Mouse (Mus musculus) ES-Bruce4 (cell line): ENCODE results near the gene Esrrg. TPM values are rescaled to one million over a fixed set of nuclear protein-coding genes. Genes with fewer than 3 reads are reported as not detected.

Experiments used
- H3K27ac ChIP-seq: 2 replicates; pipeline ENCODE4 v1.5.1; 2012; ENCODE audit warnings: low read length, inconsistent platforms; ENCODE audit not compliant: insufficient read depth
- H3K27me3 ChIP-seq: 2 replicates; pipeline ENCODE4 v1.6.1; 2012; ENCODE audit warnings: mild to moderate bottlenecking, low read length, inconsistent platforms; ENCODE audit not compliant: control insufficient read depth, poor library complexity, insufficient read depth, severe bottlenecking
- H3K36me3 ChIP-seq: 2 replicates; pipeline ENCODE4 v1.6.1; 2012; ENCODE audit warnings: inconsistent platforms, mild to moderate bottlenecking, low read length, moderate library complexity; ENCODE audit not compliant: control insufficient read depth, poor library complexity, insufficient read depth, severe bottlenecking
- H3K4me1 ChIP-seq: one replicate; pipeline ENCODE4 v1.8.1; 2011; ENCODE audit warnings: low read length; ENCODE audit not compliant: control insufficient read depth, insufficient read depth
- H3K4me3 ChIP-seq: 2 replicates; pipeline ENCODE4 v1.5.1; 2011; ENCODE audit warnings: low read depth, mild to moderate bottlenecking, low read length
- H3K9ac ChIP-seq: 2 replicates; pipeline ENCODE4 v1.6.1; 2012; ENCODE audit warnings: low read depth, mild to moderate bottlenecking, inconsistent platforms; ENCODE audit not compliant: poor library complexity, severe bottlenecking
- H3K9me3 ChIP-seq: replicated peaks from 2 replicates; pipeline ENCODE4 v1.6.1; 2012; ENCODE audit warnings: mild to moderate bottlenecking, low read length, inconsistent platforms; ENCODE audit not compliant: control insufficient read depth, poor library complexity, insufficient read depth, severe bottlenecking
- CTCF ChIP-seq: IDR thresholded peaks from one replicate; pipeline ENCODE4 v1.8.1; 2011; ENCODE audit warnings: low read depth, low read length
- EP300 ChIP-seq: IDR thresholded peaks from 2 replicates; pipeline ENCODE4 v1.6.1; 2011; ENCODE audit warnings: low read depth, low read length; ENCODE audit not compliant: insufficient read depth
- POLR2A ChIP-seq: IDR thresholded peaks from one replicate; pipeline ENCODE4 v1.8.1; 2011; ENCODE audit warnings: low read length; ENCODE audit not compliant: insufficient read depth
- polyA plus RNA-seq: library from polyadenylated mRNA; stranded (reverse); fragments of >200 nt; gene quantifications from 2 replicates; pipeline ENCODE4 v1.2.4, GENCODE M21; 2011; ENCODE audit warnings: low read depth; ENCODE audit not compliant: missing spikeins, insufficient read depth, insufficient read length

The Esrrg gene
- polyA plus RNA-seq, 1 experiment, result not detected

DNA sequence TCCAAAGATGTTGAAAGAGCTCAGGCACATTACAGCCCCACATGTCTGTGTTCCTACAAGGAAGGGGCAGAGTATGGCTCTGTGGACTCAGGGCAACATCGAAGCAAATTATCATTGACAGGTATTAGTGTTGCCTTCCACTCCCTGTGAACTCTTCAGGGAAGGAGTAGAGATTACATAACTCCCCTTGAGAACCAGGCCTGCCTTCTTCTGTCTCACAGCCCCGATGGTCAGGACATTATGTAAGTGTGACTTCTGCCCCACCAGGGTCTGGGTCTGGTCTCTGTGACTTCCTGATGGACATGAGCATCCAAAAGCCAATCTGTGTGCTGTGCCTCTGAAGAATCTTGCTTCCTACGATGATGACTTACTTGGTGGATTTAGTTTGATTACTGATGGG, 438.6 kb downstream of the Esrrg start:
- H3K27me3 ChIP-seq, result no peaks in the 10 kb centered on the region
- no peaks in the 10 kb centered on the region for H3K9me3 ChIP-seq
- no peak overlapping the region for H3K4me3 ChIP-seq
- no peak overlapping the region for H3K27ac ChIP-seq
- H3K36me3 ChIP-seq, result no peaks in the 10 kb centered on the region
- H3K9ac ChIP-seq, result no peak overlapping the region
- TF ChIP-seq POLR2A (no peak), EP300 (no peak), CTCF (no peak)
- H3K4me1 ChIP-seq, result no peaks in the 10 kb centered on the region

- Histone ChIP-seq H3K4me3 (no peak overlapping the region), H3K4me1 (no peaks in the 10 kb centered on the region), H3K9me3 (no peaks in the 10 kb centered on the region), H3K36me3 (no peaks in the 10 kb centered on the region), H3K9ac (no peak overlapping the region), H3K27me3 (no peaks in the 10 kb centered on the region), H3K27ac (no peak overlapping the region)
- TF ChIP-seq CTCF, result no peak
- TF ChIP-seq EP300, result no peak
- no peak for TF ChIP-seq POLR2A
Observed at GRCm38 (mm10) chr1:188055888-188056287, 447.3 kb downstream of the Esrrg start.

DNA sequence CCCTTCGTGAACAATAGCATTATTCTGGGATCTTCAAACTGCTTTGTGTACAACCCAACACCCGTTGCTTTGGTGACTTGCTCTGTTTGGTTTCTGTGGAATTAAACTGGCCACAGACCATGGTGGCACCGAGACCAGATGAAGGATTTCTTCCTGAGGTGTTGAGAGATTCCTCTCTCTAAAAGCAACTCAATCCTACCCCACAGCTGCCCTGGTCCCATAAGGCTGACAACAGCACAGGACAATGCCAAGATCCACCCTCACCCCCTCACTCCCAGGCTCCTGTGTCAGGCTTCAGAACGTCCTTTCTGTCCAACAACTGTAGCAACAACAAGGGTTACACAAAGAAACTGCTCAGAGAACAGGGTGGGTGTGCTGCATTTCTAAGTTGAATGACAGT, 449.3 kb downstream of the Esrrg start:
- no peak for TF ChIP-seq EP300
- no peak for TF ChIP-seq POLR2A
- no peak for TF ChIP-seq CTCF

DNA sequence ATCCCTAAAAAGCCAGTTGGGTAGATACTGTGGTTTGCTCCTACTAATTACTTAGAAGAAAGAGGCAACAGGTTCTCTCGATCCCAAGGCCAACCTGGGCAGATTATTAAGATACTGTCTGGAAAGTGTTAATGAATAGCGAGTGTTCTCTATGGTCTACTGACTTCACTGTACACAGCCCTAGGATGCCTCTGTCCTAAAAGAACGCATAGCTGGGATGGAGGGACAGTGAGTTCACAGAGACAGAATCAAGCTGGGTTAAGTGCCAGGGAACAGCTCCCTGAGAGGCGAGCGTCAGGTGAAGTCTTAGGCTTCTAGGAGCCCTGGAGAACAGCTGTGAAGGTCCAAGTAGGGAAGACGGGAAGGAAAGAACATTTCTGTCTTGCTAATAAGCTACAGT, 450.4 kb downstream of the Esrrg start:
- no peak overlapping the region for H3K9ac ChIP-seq
- H3K4me1 ChIP-seq, result no peaks in the 10 kb centered on the region
- no peaks in the 10 kb centered on the region for H3K9me3 ChIP-seq
- no peak overlapping the region for H3K27ac ChIP-seq
- no peaks in the 10 kb centered on the region for H3K27me3 ChIP-seq
- TF ChIP-seq CTCF, result no peak
- no peaks in the 10 kb centered on the region for H3K36me3 ChIP-seq
- H3K4me3 ChIP-seq, result no peak overlapping the region

More for the DNA sequence above, 449.3 kb downstream of the Esrrg start:
- Histone ChIP-seq H3K36me3 (no peaks in the 10 kb centered on the region), H3K4me1 (no peaks in the 10 kb centered on the region), H3K9ac (no peak overlapping the region), H3K27me3 (no peaks in the 10 kb centered on the region), H3K27ac (no peak overlapping the region), H3K9me3 (no peaks in the 10 kb centered on the region), H3K4me3 (no peak overlapping the region)

DNA sequence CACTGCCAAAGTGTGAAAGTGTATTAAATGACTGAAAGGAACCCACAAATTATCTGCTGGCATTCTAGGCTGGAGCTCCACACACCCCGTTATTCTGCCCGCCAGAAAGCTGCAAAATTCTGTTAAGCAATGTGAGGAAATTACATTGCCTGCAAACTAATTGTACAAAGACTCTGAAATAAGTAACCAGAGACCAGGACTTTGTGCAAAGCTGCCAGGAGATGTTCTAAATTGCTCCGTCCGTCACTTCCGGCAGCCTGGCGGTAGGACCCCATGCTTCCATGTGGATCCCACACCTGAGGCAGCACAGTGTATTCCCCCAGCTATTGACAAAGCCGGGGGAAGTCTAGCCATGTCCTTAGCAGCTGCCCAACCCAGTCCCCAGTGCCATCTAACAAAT, 451.9 kb downstream of the Esrrg start:
- Histone ChIP-seq H3K9me3 (no peaks in the 10 kb centered on the region), H3K36me3 (no peaks in the 10 kb centered on the region), H3K4me1 (no peaks in the 10 kb centered on the region), H3K4me3 (no peak overlapping the region), H3K9ac (no peak overlapping the region), H3K27ac (no peak overlapping the region), H3K27me3 (no peaks in the 10 kb centered on the region)
- TF ChIP-seq POLR2A, result no peak
- TF ChIP-seq EP300, result no peak
- TF ChIP-seq CTCF, result no peak

DNA sequence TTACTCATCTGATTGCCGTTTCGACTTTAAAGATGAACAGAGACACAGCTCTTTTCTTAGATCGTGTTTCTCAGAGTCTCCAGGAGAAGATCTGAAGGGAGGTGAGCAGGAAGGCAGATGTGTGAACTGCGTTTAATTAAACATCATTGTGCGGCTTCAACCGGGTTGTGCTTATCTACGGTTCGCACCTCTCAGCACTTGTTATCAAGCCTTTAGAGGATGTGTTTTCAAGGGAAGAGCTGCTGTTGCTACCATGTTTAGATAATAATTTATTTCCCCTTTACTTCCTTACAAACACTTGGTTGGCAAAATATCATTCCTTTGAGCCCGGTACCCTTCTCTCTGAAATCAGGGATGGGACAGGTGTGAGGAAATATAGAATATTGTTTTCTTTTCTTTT, 460.2 kb downstream of the Esrrg start:
- Histone ChIP-seq H3K4me3 (no peak overlapping the region), H3K27me3 (no peaks in the 10 kb centered on the region), H3K36me3 (no peaks in the 10 kb centered on the region), H3K9ac (no peak overlapping the region), H3K27ac (no peak overlapping the region), H3K9me3 (no peaks in the 10 kb centered on the region), H3K4me1 (no peaks in the 10 kb centered on the region)
- no peak for TF ChIP-seq EP300
- TF ChIP-seq CTCF, result no peak
- no peak for TF ChIP-seq POLR2A

- H3K4me1 ChIP-seq, result no peaks in the 10 kb centered on the region
- H3K9me3 ChIP-seq, result no peaks in the 10 kb centered on the region
- no peak overlapping the region for H3K27ac ChIP-seq
- H3K27me3 ChIP-seq, result no peaks in the 10 kb centered on the region
- H3K36me3 ChIP-seq, result no peaks in the 10 kb centered on the region
- H3K9ac ChIP-seq, result no peak overlapping the region
- no peak overlapping the region for H3K4me3 ChIP-seq
- TF ChIP-seq EP300 (no peak), POLR2A (no peak), CTCF (no peak)
Observed at GRCm38 (mm10) chr1:188069849-188070248, 461.3 kb downstream of the Esrrg start.
